Mouse (Mus musculus): ENCODE results near the gene Hcn3.
"Not testable (repeated sequence)": the region's sequence is repeated elsewhere in the genome, so short reads cannot be mapped to it uniquely, and the experiment has no call there.

The Hcn3 gene

DNA sequence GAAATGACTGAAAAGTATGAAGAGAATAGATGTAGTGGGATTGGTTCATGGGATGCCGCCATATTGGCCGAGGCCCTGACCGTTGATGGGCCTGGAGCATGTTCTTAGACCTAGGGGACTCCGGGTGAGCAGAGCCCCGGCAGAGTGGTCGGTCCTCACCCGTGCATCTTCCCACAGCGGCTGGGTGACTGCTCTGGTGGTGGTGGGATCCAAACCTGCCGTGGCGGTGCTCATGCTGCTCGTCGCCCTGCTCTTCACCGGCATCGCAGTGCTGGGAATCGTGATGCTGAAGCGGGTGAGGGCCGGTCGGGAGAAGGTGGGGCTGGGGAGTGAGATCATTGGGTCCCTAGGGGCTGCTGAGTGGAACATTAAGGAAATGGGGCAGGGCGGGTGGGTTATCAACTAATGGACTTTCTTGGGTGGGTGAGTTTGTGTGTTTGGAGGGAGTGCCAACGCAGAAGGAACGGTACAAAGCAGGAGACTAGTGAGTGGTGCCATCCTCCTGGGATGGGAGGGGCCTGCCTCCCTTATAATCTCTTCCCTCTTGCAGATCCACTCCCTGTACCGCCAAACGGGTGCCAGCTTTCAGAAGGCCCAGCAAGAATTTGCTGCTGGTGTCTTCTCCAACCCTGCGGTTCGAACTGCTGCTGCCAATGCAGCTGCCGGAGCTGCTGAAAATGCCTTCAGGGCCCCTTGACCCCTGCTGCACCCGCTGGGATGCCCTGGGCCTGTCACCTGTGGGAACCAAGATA lies 21.9 kb upstream of the Hcn3 start:
- DNase-seq = no peak

DNA sequence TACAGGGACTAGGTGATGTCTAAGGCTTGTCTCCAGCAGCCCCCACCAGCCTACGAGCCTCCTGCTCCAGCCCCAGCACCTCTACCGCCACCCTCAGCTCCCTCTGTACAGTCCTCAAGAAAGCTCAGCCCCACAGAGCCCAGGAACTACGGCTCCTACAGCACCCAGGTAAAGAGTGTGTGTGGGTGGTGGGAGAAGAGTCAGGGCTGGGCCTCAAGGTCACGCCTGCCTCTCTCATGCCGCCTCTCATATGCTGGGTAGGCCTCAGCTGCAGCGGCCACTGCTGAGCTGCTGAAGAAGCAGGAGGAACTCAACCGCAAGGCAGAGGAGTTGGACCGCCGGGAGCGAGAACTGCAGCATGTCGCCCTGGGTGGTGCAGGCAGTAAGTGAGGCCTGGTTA lies 19.1 kb upstream of the Hcn3 start:
- no peak for DNase-seq

DNA sequence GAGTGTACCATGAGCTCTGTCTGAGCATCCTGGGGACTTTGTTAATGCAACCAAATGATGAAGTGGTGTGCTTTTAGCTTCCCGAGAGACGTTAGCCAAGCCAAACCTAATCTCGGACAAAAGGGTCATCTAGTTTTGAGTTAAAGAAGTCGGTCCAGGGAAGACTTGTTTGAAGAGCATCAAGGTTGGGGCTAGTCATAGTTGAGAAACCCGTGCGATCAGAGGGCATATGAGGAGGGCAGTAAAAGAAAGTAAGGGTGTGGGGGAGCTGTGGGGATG lies 18.1 kb upstream of the Hcn3 start:
- no peak for DNase-seq

DNA sequence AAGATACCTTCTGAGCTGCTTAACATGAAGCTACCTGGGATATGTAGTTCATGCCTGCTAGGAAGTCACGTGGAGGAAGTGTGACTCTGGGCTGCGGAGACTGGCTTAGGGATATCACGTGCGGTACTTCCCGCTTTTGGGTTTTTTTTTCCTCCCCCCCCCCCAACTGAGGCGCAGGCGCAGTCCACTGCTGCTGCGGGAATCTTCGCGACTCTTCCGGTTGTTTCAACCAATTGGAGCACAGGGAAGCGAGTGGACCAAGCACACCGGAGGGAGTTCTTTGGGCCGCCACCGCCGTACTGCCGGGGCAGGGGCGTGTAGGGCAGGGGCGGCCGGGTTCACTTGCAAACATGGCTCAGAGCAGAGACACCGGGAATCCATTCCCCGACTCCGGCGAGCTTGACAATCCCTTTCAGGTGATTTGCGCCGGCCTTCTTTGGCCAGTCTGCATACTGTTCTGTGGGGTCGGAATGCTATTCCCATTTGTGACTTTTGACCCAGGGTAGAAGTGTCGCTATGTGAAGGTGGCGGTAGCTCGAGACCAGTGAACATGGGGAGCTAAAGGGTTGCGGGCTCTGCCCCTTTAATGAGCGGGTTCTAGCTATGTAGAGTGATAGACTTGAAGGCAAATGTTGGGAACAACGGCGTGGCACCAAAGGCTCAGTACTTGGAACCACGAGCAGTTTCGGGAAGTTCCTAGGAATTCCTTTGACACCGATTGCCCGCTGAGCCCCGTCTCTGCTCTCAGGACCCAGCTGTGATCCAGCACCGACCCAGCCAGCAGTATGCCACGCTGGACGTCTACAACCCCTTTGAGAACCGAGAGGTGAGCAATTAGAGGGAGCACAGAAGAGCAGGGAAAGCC lies 17.5 kb upstream of the Hcn3 start, which contains the start of gene Scamp3:
Scamp3 (plus strand) TSS at position 232 of the 865 bp plus-strand sequence.
- DNase-seq = peak; percentile 71 to 73

DNA sequence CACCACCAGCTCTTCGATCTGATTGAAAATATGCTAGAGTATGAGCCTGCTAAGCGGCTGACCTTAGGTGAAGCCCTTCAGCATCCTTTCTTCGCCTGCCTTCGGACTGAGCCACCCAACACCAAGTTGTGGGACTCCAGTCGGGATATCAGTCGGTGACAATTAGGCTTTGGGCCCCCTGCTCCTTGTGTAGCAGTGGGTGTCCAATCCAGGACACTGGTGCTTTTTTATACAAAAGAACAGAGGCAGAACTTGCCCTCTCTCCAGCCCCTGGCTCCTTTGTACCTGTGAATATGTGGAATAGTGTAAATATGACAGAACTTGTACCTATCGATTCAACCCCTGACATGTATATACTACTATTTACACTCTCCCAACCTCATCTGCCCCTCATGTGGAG lies 16.4 kb upstream of the Hcn3 start:
- DNase-seq = no peak

DNA sequence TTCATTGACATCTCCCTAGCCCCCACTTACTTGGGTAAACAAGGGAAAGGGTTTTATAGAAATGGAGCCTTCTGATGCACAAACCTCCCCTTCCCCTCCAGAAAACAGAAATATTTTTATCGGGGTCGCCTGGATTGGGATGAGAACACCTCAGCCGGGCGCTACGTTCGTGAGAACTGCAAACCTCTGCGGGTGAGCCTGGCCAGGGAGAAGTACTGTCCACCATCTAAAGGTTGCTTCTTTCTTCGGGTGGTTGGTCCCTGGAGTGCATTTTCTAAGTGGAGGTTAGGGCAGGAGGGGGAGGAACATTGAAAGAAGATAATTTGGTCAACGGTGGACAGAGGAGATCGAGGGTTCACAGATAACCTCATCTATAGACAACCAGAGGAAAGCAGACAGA lies 15.5 kb upstream of the Hcn3 start:
- no peak for DNase-seq

DNA sequence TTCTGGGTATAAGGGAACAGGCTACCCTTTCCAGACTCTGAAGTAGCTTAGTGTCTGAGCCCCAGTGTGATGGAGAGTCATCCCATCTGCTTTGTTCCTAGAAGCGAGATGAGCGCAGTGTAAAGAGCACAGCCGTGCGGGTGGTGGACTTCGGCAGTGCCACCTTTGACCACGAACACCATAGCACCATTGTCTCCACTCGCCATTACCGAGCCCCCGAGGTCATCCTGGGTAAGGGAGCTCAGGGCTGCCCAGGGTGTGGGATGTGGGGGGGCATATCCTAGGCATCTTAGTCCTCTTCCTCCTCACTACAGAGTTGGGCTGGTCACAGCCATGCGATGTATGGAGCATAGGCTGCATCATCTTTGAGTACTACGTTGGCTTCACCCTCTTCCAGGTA lies 14.8 kb upstream of the Hcn3 start:
- DNase-seq = no peak

DNA sequence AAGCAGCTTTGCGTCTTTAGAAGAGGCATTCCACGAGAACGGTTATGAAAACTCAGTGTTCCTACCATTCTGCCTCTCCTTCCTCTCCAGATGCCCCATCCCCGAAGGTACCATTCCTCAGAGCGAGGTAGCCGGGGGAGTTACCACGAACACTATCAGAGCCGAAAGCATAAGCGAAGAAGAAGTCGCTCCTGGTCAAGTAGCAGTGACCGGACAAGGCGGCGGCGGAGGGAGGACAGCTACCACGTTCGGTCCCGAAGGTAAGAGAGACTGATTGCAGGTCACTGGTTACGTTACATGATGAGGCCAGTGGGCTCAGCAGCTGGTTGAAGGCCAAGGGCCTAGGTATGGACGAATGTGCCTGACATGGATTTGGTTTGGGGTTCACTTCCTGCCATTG lies 6.9 kb upstream of the Hcn3 start:
- no peak for DNase-seq

DNA sequence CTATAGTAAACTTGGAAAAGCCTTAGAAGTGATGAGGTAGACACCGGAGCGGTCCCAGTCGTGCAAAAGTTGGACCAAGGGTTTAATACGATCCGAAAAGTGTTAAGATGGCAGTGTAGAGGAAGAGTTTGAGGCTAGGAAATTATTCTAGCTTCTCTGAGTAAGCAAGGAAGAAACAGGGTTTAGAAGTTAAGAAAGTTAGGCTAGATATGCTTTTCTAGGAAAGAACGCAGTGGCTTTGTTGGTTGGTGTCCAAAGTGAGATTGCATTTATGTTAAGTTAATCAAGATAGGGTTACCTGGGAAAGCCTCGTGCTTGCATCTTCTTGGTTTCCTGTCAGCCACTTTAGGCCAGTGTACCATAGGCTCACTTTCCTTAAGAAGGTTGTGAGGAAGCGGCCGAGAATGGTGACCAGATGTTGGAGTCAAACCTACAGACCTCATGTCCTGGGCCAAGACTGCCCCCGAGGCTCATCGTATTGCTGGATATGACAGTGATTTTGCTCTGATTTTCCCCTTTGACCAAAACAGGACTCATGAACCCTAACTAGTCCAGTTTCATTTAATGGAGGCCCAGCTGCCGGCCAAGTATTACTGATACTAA lies 5.4 kb upstream of the Hcn3 start:
- DNase-seq = no peak

DNA sequence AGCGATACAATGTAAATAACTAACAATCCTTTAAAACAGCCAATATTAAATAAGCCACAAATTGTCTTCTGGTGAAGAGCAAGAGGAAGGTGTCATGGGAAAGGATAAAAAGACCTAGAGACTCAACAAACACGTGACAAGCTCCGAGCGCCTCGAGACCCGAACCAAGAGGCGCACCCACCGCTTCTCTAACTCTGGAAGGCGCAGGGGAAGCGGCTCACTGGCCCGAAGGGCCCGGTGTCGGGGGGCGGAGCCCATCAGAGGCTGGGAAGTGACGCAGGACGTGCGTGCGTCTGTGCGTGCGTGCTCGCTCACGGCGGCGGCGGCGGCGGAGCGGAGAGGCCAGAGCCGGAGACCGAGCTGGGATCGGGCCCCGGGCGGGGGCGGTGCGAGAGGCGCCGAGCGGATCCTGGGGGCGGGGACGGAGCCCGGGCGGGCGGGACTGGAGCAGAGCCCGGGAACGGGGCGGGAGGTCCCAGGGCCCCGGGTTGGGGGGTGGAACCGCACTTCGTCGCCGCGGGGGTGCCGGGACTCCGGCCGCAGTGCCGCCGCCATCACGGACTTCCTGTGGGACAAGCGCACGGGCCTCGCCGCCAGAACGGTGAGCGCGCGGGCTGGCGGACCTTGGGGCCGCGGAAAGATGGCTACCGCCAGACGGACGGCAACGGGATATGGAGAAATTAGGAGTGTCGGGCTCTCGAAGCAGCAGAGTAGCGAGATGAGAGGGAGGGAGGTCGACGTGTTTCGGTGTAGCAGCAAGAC lies 4.7 kb upstream of the Hcn3 start, which contains the start of gene Clk2:
Clk2 (plus strand) TSS at position 290 of the 762 bp plus-strand sequence.
- DNase-seq = peak; percentile 89 to 91

DNA sequence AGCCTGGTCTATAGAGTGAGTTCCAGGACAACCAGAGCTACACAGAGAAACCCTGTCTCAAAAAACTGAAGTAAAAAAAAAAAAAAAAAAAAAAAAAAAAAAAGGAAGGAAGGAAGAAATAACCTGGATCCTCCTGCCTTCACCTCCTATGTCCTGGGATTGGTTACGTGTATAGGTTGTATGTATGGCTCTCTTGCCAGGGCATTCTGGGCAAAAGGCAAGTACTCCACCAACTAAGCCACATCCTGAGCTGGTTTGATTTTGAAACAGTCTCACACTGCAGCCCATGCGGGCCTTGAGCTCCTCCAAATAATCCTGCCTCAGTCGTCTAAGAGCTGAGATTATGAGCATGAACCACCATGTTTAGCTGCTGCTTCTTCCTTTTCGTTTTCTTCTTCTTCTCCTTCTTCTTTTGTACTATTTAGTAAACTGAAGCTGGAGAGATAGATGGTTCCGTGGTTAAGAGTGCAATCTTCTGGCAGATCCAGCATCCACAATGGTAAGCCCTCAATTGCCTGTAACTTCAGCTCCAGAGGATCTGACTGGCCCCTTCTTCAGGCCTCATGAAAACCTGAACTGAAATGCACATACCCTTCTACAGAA lies 3.7 kb upstream of the Hcn3 start:
- DNase-seq = no peak

DNA sequence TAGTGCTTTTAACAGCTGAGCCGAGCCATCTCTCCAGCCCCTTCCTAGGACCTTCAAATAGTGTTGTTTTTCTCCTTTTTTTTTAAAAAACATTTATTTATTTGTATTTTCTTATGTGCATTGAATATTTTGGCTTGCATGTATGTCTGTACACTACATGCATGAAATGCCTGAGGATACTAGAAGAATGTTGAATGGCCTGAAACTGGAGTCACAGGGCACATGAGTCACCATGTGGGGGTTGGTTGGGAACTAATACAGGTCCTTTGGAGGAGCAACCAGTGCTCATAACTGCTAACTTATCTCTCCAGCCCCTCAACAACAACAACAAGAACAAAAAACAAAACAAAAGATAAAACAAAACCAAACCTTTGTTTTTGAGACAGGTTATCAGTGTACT lies 3.1 kb upstream of the Hcn3 start:
- DNase-seq = no peak

DNA sequence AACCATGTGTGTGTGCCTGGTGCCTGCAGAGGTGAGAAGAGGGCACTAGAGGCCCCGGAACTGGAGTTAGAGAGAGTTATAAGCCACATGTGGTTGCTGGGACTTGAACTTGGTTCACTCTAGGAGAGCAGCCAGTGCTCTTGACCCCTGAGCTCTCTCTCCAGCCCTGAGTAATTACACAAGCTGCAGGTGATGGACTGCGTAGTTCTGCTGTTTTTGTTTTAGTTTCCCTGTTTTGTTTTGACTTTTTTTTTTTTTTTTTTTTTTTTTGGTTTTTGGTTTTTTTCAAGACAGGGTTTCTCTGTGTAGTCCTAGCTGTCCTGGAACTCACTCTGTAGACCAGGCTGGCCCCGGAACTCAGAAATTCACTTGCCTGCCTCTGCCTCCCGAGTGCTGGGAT lies 1.8 kb upstream of the Hcn3 start:
- no peak for DNase-seq

DNA sequence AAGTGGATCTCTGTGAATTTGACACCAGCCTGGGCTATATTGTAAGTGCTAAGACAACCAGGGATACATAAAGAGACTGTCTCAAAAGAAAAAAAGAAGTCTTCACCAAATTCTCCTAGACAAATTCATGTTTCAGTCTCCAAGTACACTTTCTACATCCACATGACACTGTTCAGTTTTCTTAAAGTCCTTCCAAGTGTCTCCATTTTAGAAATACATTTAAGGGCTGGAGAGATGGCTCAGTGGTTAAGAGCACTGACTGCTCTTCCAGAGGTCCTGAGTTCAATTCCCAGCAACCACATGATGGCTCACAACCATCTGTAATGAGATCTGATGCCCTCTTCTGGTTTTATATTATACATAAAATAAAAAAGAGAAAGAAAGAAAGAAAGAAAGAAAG lies 1.2 kb upstream of the Hcn3 start:
- DNase-seq = not testable (repeated sequence)

DNA sequence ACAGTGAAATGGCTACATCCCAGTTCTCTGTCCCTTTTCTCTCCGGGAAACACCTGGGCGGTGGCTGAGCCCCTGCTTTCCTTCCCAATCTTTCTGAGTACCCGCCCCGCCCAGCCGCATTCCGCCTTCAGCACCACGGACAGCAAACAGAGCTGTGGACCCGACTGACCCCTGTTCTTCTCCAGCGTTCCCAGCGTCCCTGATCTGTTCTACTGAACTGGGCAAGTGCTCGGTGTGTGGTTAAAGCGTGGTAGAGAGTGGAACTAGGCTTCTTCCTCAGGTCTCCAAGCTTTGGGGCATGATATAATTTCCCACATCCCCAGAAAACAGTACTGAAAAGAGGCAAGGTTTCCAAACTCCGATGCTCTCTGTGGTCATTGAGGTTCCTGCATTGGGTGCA lies 785 bp downstream of the Hcn3 start:
- DNase-seq = peak in 1 of 2 experiments; percentile 49

DNA sequence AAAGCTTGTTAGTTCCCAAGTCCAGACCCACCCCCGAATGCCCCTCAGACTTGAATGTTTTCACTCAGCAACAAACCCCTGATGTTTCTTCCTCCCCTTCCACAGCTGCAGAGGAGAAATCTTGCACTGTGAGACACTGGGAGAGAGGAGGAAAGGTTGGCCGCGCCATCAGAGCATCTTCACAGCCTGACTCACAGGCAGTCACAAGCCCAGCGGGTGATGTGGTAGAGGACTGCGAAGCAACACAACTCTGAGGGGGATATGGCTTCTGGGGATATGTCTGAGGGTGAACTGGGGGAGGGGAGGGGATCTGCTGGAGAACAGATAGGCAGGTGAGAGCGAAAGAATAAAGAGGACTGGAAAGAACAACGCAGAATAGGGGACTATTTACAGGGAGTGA lies 1.3 kb downstream of the Hcn3 start:
- no peak for DNase-seq

DNA sequence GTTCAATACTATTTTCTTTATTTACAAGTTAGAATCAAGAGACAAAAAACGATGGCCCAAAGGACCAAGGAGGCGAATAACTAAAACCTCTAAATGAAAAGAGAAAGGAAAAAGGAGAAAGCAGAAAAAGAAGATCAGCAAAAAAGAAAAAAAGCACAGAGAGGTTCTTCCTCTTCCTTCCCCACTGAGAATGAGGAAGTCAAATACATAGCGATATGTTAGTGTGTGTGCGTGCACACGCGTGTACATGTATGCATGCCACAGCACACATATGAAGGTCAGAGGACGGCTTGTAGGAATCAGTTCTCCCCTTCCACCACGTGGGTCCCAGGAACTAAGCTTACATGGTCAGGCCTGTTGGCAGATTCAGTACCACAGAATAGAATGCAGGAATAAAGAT lies 3.0 kb downstream of the Hcn3 start:
- no peak for DNase-seq

DNA sequence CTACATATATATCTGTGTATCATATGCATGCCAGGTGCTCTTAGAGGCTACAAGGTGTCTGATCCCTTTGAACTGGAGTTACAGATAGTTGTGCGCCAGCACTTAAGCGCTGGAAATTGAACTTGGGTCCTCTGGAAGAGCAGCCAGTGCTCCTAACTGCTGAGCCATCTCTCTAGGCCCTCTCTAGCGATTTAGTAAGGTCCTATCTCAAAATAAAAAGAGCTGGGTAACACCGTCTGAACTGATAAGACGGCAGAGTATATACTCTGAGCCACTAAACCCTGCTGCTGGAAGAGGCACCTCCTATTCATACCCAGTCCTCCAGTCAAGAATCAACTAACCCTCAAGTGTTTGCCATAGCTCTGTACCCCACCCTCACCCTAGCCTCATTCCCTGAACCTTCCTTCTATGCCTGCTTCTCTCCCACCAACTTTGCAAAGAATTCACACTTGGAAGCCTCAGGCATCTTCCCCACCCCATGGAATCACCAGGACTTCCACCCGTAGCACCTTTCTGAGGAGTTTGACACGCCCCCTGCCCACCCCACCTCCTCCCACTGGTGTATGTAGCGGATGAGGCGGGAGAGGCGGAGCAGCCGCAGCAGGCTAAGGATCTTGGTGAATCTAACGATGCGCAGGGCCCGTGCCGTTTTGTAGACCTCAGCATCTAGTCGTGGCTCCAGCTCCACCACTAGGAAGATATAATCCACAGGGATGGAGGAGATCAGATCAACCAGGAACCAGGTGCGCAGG lies 7.7 kb downstream of the Hcn3 start:
- no peak for DNase-seq

DNA sequence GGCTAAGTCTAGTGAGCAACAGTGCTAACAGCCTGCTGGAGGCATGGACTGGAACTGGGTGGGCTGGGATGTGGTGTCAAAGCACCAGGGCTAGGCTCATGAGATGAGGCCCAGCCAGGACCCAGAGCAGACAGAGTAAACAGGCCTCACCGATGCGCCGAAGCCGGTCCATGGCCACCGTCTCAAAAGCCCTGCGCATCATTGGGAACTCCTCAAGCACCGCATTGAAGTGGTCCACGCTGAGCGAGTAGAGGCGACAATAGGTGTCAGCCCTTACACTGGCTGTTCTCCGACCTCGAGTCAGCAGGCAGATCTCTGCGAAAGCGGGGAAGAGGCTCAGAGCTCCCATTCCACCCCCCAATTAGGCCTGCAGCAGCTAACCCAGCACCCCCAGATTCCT lies 11.4 kb downstream of the Hcn3 start:
- DNase-seq = no peak

DNA sequence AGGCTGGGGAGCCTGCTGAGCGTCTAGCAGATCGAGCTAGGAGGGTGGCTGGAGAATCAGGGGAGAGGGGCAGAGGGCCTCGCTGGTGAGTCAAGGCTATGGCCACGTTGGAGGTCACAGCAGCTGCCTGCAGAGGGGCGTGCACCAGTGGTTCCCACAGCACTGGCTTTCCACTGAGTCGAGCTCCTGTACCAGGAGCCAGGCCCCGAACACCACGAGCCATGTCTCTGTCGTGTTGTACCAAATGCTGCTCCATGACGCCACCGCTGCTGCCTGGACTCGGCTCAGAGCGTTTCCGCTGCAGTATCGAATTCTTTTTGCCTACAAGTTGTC lies 12.1 kb downstream of the Hcn3 start:
- no peak for DNase-seq

DNA sequence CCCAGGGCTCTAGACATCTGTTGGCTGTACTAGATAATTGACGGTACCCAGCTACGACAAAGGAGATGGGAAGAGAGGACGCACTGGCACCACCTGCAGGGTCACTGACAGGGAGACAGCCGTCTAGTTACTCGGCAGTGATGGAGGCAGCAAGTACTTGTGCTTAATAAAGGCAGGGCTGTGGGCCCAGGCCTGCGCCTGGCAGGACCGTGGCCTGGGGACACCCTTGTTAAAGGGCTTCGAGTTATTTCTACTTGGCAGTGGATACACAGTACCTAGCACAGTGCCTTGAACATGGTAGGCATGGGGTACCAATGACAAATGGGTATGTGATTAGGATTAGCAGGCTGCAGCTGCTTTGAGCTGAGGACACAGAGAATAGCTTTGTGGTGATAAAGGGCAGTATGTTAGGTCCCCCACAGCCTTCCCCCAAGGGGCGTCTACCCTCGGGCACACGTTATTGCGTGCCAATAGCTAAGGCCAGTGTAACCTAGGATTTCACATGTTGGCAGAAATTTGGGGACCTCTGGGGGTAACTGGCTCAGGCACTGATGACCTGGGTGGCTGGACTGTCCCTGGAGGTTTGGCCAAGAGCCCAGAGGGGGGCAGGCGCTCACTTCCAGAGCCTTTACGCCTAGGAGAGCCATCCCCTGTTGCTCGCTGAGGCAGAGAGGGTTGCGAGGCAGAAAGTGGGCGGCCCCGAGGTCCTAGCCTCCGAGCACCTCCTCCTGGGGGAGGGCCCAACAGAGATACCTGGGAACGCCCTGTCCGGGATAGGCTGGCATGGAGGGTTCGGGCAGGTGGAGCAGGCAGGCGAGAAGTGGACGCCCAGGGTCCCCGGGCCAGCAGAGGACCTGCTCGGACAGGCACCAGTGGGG lies 12.7 kb downstream of the Hcn3 start:
- DNase-seq = no peak

All from spleen, adult 18-20 months (tissue).